Mouse (Mus musculus): ENCODE results near the gene Hist1h2ah.
"Not testable (repeated sequence)": the region's sequence is repeated elsewhere in the genome, so short reads cannot be mapped to it uniquely, and the experiment has no call there.

Gene Hist1h2ah

DNA sequence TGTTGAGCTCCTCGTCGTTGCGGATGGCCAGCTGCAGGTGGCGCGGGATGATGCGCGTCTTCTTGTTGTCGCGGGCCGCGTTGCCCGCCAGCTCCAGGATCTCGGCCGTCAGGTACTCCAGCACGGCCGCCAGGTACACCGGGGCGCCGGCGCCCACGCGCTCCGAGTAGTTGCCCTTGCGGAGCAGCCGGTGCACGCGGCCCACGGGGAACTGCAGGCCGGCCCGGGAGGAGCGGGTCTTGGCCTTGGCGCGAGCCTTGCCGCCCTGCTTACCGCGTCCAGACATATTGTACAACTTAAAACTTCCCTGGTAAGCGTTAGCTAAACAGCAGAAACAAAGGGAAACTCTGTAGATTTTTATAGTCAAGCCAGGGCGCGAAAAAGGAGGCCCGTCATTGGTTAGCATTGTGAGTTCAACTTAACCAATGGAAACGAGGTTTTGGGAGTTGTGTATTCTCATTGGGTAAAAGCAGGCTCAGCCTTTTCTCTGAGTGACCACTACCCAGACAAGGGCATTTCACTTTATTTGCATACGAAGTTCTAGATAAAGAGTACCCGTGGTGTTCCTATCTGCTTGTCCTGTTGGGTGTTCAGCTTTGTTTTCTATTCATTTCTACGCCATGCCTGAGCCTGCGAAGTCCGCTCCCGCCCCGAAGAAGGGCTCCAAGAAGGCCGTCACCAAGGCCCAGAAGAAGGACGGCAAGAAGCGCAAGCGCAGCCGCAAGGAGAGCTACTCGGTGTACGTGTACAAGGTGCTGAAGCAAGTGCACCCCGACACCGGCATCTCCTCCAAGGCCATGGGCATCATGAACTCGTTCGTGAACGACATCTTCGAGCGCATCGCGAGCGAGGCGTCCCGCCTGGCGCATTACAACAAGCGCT, at the start of gene Hist1h2ah, which contains the start of gene Hist1h2bk:
Hist1h2ah (minus strand) TSS at position 302 of the 882 bp plus-strand sequence.
Hist1h2bk (plus strand) TSS at position 604 of the 882 bp plus-strand sequence.
- DNase-seq (ENCODE audit: low read depth in 1 of 2, low spot score in 2 of 2): peak; percentile 71 to 72

DNA sequence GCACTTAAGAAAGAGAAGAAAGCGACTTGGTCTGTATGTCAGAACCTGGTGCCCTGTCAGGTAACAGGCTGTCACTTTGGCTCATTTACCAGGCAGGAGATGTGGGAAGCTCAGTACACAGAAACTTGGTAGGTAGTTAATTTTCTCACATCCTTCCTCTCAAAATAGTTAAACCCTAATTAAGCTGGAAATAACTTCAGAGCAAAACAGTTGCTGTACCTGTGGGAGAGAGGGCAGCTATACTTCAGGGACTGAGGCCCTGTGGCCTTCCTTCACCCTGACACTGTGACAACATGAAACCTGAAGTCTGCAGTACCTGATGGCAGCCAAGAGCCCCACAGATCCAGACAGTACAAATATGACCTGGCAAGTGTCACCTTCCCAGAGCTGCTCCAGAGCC, 48.8 kb upstream of the Hist1h2ah start, which contains the start of gene Vmn1r188:
Vmn1r188 (plus strand) TSS at position 301 of the 400 bp plus-strand sequence.
- DNase-seq (ENCODE audit: low read depth in 1 of 2, low spot score in 2 of 2): not testable (repeated sequence)

DNA sequence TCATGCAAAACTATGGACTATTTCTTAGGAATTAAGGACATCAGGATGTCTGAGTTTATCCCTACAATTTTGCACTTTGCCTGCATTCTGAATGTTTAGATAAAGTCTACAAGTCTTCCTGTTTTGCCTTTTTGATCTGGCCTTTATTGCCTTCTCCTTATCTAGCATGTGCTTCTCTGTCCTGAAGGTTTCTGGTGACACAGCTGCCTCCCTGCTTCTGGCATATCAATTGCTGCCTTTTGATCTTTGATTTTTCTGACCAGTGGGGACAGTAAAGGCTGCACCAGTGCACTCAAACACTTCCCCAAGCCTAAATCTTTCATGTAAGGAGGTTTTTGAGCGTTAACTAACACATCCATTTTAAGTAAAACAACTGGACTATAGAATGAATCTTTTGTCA, 28.1 kb upstream of the Hist1h2ah start:
- no peak for DNase-seq (ENCODE audit: low read depth in 1 of 2, low spot score in 2 of 2)

DNA sequence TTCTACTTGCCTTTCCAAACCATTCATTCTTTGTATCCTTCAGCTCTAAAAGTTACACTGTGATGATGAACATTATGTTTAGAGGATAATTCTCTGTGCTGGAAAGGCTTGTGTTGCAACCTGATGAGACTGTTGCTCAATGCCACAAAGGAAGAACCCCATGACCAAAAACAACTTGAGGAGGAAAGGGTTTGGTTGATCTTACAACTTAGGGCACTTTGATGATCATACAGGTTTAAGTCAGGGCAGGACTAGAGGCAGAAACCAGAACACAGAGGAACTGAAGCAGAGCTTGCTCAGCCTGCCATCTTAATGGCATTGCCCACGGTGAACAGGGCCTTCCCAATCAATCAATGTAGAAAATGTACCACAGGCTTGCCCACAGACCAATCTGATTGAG, 26.1 kb upstream of the Hist1h2ah start:
- DNase-seq (ENCODE audit: low read depth in 1 of 2, low spot score in 2 of 2): no peak

DNA sequence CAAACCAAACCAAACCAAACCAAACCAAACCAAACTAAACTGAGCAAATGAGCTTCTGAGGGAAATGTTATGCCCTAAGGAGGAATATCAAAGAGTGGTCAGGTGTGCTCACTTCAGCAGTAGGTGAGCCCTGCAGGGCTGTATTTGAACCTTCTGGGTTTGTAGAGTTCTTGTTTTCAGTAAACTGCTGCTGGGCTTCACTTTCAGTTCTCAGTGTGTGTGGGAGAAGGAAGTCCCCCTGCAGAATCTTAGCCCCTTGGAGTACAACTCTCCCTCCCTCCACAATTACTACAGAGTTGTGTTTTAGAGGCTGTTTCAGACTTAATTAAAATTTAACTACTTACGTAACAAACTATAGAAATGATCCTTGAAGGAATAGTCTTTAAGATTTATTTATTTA, 18.4 kb upstream of the Hist1h2ah start:
- no peak for DNase-seq (ENCODE audit: low read depth in 1 of 2, low spot score in 2 of 2)

- DNase-seq (ENCODE audit: low read depth in 1 of 2, low spot score in 2 of 2): no peak
These were observed 16.1 kb upstream of the Hist1h2ah start for GRCm38 (mm10) chr13:22051523-22051859.

GRCm38 (mm10) chr13:22050591-22051522, 15.5 kb upstream of the Hist1h2ah start:
- DNase-seq (ENCODE audit: low read depth in 1 of 2, low spot score in 2 of 2): peak; percentile 77 to 83

DNA sequence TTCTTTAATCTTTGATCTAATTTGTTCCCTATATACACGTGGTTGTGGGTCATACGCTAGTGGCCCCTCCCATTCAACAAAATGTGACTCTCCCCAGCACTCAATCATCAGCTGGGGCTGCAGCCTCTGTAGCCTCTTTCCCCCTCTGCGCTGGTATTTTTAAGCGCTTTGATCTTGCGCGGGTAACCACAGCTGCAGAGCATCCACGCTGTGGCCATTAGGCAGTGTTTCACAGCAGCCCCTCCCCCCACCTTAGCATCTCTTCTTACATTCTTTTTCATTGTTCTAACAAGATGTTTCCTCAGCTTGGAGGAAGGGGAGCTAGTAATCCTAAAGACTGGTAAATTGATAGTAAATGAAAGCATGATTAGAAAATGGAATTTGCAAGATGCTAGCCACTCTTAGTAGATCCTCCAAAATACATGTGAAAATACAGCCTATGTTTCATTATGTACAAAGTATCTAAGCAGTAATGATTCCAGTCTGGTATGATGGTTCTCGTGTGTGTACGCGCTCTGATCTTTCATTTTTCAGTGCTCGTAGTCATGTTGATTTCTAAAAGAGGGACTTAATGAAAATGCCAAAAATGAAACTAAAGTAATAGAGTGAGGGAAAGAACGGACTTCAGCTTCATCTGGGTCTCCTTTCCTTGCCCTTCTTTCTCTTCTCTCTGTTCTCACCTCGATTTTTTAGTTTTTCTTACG, 14.5 kb upstream of the Hist1h2ah start:
- DNase-seq (ENCODE audit: low read depth in 1 of 2, low spot score in 2 of 2): no peak

DNA sequence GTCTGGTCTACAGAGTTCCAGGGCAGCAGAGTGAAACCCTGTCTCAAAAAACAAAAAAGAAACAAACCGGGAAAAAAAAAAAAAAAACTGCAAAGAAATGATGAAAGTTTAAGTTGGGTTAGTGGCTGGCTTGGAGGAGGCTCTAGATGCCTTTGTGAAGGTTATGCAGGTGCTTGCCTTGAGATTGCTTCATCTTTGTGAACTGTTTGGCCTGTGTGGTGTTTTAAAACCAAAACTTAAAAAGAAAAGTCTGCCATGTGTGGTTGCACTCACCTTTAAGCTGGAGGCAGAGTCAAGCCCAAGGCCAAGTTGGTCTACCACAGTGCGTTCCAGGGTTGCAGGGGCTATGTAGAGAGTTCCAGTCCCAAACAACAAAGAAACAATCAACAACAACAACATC, 13.7 kb upstream of the Hist1h2ah start:
- DNase-seq (ENCODE audit: low read depth in 1 of 2, low spot score in 2 of 2): no peak

DNA sequence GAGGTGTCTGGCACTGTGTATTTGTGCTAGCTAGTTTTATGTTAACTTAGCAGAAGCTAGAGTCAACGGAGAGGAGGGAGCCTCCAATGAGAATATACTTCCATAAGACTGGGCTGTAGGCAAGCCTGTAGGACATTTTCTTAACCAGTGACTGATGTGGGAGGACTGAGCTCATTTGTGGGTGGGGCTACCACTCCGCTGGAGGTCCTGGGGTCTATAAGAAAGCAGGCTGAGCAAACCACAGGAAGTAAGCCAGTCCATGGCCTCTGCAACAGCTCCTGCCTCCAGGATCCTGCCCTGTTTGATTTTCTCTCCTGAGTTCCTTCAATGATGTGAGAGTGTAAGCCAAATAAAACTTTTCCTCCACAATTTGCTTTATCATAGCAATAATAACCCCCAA, 9.9 kb upstream of the Hist1h2ah start:
- no peak for DNase-seq (ENCODE audit: low read depth in 1 of 2, low spot score in 2 of 2)

GRCm38 (mm10) chr13:22044432-22045155, 9.2 kb upstream of the Hist1h2ah start:
- DNase-seq (ENCODE audit: low read depth in 1 of 2, low spot score in 2 of 2): no peak

GRCm38 (mm10) chr13:22043503-22044431, 8.4 kb upstream of the Hist1h2ah start:
- no peak for DNase-seq (ENCODE audit: low read depth in 1 of 2, low spot score in 2 of 2)

GRCm38 (mm10) chr13:22042568-22043502, 7.5 kb upstream of the Hist1h2ah start, which contains the start of the genes Hist1h2ag and Hist1h2bj:
Gene Hist1h2ag (minus strand): TSS chr13:22042944.
Gene Hist1h2bj (plus strand): TSS chr13:22043214.
- peak; percentile 73 to 80 for DNase-seq (ENCODE audit: low read depth in 1 of 2, low spot score in 2 of 2)

DNA sequence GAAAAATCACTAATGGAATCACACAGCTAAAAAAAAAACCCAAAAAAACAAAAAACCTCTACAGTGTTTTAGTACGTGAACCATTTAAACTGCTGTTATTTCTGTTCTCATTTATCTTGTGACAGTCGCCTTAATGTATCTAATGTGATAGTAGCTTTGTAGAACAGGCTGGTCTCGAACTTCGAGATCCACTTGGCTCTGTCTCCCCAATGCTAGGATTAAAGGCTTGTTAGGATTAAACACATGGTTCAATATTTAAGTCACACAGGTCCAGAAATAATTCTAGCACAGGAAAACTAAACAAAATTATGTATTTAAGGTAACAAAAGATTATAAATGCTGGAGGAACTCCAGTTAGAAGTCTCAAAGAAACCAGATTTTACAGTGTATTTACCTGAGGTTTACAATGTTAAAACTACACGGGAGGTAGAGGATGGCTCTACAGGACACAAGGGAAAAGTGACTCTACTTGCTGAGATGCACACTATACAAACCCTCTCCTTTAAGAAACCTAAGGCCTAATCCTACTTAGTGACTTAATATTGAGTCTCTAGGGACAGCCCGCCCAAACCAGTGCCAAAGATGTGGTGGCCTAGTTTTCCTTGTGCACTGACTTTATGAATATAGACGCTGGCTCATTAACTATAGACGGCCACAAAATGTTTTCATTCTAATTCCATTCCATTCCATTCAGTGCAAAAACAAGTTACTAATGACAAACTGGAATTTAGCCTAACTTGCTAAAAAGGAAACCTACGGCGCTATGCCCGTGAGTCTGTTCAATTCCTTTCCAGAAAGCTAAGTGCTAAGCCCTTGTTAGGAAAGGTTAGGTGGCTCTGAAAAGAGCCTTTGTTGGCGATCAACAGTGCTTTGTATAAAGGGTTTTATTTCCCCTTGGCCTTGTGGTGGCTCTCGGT, 6.5 kb upstream of the Hist1h2ah start:
- DNase-seq (ENCODE audit: low read depth in 1 of 2, low spot score in 2 of 2): no peak

- DNase-seq (ENCODE audit: low read depth in 1 of 2, low spot score in 2 of 2): peak; percentile 89 to 92
These were observed 5.8 kb upstream of the Hist1h2ah start, which contains the start of gene Hist1h4i for GRCm38 (mm10) chr13:22041142-22041536. Gene Hist1h4i (minus strand): TSS chr13:22041362.

DNA sequence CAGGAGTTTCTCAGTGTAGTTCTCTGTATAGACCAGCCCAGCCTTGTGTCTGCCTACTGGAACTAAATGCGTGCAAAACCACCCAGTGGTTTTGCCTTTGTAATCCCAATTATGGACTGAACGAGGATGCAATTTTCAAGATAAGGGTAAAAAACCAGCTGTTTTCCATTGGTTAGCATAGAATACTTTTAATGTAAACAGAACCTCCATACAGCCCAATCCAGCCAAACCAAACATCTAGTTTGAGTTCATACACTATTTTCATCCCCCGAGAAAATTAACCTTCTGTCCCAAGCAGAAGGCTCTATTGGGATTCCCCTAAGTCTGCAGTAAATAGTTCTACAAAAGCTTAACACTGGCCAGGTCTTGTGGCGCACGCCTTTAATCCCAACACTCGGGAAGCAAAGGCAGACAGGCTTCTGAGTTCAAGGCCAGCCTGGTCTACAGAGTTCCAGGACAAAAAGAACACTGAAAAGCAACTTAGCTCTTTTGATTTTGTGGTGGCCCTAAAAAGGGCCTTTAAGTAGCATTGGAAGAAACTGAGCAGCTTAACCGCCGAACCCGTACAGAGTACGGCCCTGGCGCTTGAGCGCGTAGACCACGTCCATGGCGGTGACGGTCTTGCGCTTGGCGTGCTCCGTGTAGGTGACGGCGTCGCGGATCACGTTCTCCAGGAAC, 5.2 kb upstream of the Hist1h2ah start:
- DNase-seq (ENCODE audit: low read depth in 1 of 2, low spot score in 2 of 2): no peak
